Mouse (Mus musculus): ENCODE results near the gene Gm21828.
"Not testable (repeated sequence)": the region's sequence is repeated elsewhere in the genome, so short reads cannot be mapped to it uniquely, and the experiment has no call there.

The Gm21828 gene

DNA sequence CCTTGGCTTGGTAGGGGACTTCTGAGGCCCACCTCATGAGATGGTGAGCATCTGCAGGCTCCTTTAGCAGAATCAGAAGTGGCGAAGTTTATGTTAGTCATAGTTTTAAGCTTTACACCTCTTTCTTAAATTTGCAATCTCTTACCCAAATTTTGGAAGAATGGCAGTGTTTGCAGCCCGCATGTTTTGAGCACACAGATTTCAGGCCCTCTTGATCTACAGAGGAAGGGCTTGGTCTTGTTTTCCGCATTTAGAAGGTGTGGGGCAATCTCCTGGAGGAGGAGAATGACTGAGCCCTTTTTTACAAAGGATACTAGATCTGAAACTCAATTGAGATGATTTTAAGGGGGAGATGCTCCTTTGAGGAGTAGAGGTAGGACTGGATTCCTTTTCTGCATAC is at the start of gene Gm21828:
Gene Gm21828, minus strand, starts transcription at position 101 of the 400 bp plus-strand sequence.
- DNase-seq (ENCODE audit: low read depth): not testable (repeated sequence)

DNA sequence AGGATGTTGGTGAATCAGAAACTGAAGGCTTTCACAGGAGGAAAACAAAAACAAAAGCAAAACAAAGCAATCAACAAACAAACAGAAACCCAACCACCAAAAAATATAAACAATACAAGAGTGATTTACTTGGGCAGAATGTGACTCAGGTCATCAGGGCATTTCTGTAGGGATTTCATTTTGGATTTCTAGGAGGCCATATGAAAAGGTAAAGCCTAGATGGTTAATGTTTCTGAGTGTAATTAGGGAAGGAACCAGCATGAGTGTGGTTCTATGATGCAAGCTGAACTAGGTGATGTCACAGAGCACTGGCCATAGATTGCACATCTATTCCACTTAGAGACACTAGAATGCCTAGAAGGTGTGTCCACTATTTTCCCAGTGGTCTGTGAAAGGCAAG is 28.4 kb upstream of the Gm21828 start, which contains the start of the genes Gm21440 and Gm21454:
Gene Gm21440, plus strand, starts transcription at position 301 of the 400 bp plus-strand sequence.
Gene Gm21454, plus strand, starts transcription at position 352 of the 400 bp plus-strand sequence.
- DNase-seq (ENCODE audit: low read depth): not testable (repeated sequence)
